Mouse (Mus musculus): Measurements from ENCODE around the gene Fuk.
"Not testable (repeated sequence)": the region's sequence is repeated elsewhere in the genome, so short reads cannot be mapped to it uniquely, and the experiment has no call there.

Gene Fuk

GRCm38 (mm10) chr8:110901839-110902578 lies at the start of gene Fuk:
Gene Fuk (minus strand): TSS chr8:110902488.
- DNase-seq: peak; percentile 98

GRCm38 (mm10) chr8:110950065-110950484 lies 47.8 kb upstream of the Fuk start:
- peak; percentile 99 for DNase-seq

- DNase-seq: no peak
These were observed 43.4 kb upstream of the Fuk start for GRCm38 (mm10) chr8:110945716-110946115.

GRCm38 (mm10) chr8:110944276-110944876 lies 42.1 kb upstream of the Fuk start:
- no peak for DNase-seq

- peak; percentile 98 for DNase-seq
These were observed 39.2 kb upstream of the Fuk start for GRCm38 (mm10) chr8:110941453-110941948.

- no peak for DNase-seq
These were observed 38.6 kb upstream of the Fuk start for GRCm38 (mm10) chr8:110940682-110941452.

GRCm38 (mm10) chr8:110938882-110939589 lies 36.7 kb upstream of the Fuk start:
- DNase-seq: peak; percentile 98

GRCm38 (mm10) chr8:110936217-110936616 lies 33.9 kb upstream of the Fuk start:
- peak; percentile 93 for DNase-seq

GRCm38 (mm10) chr8:110933272-110933671 lies 31.0 kb upstream of the Fuk start:
- no peak for DNase-seq

GRCm38 (mm10) chr8:110932444-110932843 lies 30.2 kb upstream of the Fuk start:
- DNase-seq: no peak

GRCm38 (mm10) chr8:110931176-110931939 lies 29.1 kb upstream of the Fuk start:
- peak; percentile 99 for DNase-seq

GRCm38 (mm10) chr8:110929672-110930071 lies 27.4 kb upstream of the Fuk start:
- not testable (repeated sequence) for DNase-seq

- DNase-seq: no peak
These were observed 26.8 kb upstream of the Fuk start for GRCm38 (mm10) chr8:110929066-110929465.

GRCm38 (mm10) chr8:110928435-110928834 lies 26.1 kb upstream of the Fuk start:
- DNase-seq: no peak

GRCm38 (mm10) chr8:110926690-110927089 lies 24.4 kb upstream of the Fuk start:
- no peak for DNase-seq

- no peak for DNase-seq
These were observed 23.4 kb upstream of the Fuk start for GRCm38 (mm10) chr8:110925691-110926140.

- DNase-seq: peak; percentile 97
These were observed 19.4 kb upstream of the Fuk start for GRCm38 (mm10) chr8:110921492-110922230.

GRCm38 (mm10) chr8:110920773-110921277 lies 18.5 kb upstream of the Fuk start:
- peak; percentile 88 for DNase-seq

GRCm38 (mm10) chr8:110920032-110920772 lies 17.9 kb upstream of the Fuk start:
- DNase-seq: no peak

GRCm38 (mm10) chr8:110919341-110920031 lies 17.2 kb upstream of the Fuk start, which contains the start of gene St3gal2:
Gene St3gal2 (plus strand): TSS chr8:110919922.
- peak; percentile 99 for DNase-seq

Measured in heart, adult 11 months (tissue).